Mouse (Mus musculus) cerebellum, postnatal 10 days (tissue): ENCODE measurements around the gene Ascl3.

ENCODE experiments used
- DNase-seq, 2 experiments: peaks; one replicate each; pipeline ENCODE4 v3.0.0; 2021; ENCODE audit warnings: mixed read lengths in 2 of 2

Gene Ascl3

DNA sequence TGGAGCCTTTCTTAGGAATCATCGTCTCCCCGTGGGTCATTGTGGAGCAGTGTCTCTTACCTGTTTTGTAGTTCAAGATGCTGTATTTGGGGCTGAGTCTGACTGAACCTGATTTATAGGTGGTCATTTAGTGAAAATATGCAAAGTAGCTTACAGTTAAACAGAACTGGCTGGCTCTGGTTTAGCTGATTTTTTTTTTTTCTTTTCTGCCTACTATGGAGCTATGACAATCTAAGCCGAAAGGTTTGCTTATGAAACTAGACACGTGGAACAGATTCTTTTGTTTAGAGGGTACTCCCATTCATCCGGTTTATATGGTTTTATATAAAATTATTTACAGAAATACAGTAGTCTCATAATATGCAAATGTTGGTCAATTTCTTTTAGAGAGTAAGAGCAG, at the start of gene Ascl3:
Ascl3 (minus strand) TSS at position 101 of the 400 bp plus-strand sequence.
- no peak for DNase-seq

DNA sequence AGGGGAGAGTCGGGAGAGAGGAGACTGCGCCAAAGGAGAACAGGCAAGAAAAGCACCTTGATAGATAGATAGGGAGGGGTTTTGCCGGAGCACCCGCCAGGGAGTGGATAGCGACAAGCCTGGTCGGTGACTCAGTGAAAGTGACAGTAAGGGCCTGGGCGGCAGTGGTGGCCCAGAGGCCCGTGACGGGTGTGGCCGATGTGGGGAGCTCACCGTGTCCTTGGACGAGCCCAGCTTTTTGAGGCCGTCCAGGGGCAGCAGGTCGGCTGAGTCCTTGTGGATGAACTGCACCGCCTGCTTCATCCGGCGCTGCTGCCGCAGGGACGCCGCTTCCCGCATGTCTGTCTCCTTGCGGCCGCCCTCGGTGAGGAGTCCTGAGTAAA, 49.6 kb upstream of the Ascl3 start:
- no peak for DNase-seq

DNA sequence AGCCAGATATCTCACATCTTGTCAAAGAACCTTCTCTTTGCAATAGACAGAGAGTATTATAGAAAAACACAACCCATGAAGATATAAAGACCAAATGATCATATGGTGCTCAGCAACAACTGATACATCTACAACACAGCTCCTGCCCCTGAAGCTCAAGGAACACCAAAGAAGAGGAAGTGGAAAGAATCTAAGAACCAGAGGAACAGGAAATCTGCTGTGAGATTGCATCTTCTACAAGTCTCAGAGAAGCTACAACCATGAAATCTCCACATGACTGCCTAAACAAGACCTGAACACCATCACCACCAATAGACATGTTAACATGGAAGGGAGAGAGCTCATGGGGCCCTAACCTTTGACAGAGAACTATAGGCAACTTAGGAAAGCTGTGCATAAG, 40.7 kb upstream of the Ascl3 start:
- no peak for DNase-seq

DNA sequence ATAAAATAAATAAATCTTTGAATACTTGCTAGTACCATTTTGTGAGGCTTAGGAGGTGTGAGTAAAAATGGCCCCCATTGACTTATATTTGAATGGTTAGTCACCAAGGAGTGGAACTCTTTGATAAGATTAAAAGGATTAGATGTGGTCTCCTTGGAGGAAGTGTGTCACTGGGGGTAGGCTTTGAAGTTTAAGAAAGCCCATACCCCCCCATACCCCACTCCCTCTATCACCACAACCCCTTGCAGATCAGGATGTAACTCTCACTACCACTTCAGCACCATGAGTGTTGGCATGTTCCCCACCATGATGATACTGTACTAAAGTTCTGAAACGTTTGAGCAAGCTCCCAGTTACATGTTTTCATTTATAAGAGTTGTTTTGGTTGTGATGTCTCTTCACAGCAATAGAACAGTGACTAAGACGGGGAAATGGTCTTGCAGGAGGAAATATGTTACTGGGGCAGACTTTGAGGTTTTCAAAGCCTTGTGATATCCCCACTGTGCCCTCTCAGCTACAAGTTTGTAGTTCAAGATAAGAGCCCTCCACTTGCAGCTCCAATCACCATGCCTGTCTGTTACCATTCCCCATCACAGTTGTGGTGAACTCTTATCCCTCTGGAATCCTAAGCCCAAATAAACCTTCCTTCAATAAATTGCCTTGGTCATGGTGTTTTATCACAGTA, 37.3 kb upstream of the Ascl3 start:
- DNase-seq = no peak

DNA sequence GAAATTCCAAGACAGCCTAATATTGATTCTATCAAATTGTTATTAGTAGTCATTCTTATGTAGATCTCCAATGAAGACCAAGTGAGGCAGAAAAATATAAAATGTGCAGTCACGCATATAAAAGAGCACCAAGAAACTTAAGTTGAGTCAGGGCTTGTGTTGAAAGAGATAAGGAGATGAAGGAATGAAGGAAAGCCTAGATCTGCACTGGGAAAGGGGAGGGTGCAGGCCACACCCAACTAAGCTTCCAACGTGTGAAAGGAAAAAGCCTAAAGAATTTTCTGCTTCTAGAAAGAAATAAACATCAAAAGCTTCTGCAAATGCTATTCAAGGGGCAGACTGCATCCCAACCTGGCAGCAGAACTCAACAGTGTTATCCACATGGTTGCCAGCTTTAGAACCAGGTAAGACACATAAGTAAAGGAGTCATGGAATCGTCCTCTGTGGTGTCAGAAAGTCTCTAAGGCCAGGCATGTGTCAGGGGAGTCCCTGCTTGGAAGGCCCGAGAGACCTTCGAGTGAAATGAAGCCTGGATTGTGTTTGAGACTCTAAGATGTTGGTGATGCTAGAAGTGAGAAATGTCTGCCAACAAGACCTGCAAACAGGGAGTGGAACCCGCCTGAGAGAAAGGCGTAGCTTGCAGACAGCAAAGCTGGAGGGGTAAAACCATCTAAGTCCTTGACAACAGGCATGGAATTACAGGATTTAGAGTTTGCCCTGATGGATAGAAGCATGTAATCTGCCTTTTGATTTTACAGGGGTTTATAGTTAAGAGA, 36.2 kb upstream of the Ascl3 start:
- no peak for DNase-seq

DNA sequence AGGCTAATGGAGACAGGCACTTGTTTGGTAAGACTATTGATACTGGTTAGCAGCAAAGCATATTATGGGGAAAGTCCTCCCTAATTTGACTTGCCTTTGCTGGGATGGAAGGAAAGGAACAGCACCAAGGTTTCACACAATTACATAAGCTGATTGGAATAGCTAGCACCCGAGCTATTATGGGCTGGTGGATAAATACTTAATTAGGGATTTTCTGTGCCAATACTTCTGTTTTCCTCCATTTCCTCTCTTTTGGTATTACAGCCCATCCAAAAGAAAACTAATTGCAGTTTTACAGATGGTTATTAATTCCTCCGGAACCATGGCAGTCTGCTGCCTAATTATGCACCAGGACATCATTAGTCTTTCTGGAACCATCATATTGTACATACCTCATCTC, 32.5 kb upstream of the Ascl3 start:
- no peak for DNase-seq

DNA sequence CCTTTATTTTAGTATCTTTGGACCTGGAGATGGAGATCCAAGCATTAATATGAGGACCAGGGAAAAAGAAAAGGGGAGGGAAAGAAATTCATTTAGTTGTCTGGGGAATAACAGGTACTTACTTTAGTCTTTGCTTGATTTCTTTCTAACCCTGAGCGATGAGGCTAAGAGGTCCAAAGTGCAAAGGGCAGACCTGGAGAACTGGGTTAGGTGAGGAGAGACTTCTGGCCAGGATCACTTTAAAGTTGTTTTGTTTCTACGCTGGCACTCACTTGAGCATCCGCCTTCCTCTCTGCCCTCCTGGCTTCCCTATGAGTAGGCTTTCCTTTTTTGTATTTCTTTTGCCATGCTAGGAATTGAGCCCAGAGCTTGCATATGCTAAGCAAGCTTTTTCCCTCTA, 24.8 kb upstream of the Ascl3 start:
- DNase-seq = no peak

DNA sequence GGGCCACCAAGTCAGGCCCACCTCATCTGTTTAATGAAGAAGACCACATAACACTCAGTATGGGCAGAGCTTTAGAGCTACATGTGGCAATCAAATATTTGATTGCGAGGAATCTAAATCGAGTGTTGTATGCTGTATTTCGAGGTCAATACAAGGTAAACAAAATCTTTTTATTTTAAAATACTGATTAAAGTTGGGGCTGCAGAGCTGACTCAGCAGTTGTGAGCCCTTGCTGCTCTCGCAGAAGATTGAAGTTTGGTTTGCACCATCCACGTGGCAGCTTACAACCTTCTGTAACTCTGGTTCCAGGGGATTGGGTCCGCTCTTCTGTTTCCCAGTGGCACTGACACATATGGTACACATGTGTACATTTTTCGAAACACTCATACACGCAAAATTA, 22.5 kb upstream of the Ascl3 start:
- no peak for DNase-seq

DNA sequence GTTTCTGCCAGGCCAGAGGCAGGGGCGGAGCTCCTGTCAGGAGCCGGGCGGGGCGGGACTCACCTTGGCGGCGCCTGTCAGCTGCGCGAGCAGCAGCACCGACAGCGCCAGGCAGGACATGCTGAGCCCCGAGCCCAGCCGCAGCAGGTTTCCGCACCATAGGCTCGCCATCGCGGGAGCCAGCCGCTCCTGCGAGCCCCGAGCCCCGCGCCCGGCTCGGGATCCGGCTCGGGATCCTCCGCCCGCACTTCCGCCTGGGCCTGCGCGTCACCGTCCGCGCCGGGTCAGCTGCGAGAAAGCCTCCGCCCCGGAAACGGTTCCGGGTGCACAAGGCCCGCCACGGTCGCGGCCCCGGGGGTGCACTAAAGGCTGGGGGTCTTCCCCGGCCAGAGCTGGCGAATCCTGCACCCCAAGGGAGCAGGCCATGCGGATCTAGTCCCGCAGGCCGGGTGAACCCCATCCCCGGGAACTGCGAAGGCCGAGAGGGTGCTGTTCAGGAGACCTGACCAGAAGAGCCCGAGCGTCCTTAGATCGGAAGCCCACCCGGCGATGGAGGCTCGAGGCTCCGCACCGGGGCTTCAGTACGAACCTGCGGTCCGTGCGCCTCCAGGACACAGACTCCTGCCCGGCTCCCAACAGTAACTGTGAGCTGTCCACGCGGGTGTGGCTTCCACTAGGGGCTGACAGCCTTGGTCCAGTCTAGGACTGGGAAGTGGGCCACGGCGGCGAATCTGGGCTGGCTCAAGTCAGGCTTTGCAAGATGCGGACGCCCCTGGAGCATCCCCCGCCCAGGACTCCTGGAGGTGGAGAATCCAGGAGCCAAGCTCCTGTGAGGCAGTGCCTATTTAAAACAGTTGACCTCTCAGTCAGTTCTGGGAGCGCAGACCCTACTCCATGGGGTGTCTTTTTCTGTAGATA, 20.7 kb upstream of the Ascl3 start, which contains the start of gene Tmem9b:
Tmem9b (minus strand) TSS at position 868 of the 918 bp plus-strand sequence.
- peak; percentile 90 for DNase-seq

DNA sequence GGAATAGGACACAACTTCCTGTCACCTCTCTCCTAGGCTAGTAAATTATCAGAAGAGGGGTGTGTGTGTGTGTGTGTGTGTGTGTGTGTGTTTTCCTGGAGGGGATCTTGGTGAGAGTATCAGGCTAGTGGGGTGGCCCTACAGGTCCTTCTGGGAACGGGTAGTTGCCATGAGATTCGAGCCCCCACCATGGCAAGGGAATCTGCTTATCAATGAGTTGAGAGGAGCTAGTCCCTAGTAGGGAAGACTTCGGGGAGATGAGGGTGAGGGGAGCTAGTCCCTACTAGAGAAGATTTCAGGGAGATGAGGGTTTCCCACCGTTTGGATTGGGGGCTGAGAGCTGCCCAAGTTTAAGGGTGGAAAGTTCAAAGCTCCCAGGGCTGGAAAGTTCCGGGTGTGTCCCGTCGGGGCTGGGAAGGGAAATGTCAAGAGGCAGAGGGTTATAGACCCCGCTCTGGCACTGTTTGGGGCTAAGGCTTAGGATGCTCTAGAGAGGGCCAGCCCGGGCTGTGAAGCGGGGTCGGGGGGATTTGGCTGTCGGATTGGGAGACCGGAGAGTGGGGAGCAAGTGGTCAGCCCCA, 20.0 kb upstream of the Ascl3 start:
- no peak for DNase-seq

DNA sequence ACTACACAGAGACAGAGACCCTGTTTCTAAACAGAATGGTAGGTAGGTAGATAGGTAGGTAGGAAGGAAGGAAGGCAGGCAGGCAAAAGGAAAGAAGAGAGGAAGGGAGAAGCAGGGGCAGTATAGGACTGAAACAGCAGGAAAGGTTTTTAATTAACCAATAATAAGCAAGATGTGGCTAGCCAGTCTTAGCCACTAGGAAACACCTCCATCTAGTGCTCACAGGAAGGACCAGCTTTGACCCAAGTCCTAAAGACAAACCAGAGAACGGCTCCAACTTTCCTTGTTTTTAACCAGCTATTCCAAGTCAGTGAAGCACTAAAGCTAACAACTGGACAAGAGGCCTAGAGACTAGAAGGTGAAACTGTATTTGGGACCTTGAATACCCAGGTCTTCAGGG, 16.2 kb upstream of the Ascl3 start:
- no peak for DNase-seq

DNA sequence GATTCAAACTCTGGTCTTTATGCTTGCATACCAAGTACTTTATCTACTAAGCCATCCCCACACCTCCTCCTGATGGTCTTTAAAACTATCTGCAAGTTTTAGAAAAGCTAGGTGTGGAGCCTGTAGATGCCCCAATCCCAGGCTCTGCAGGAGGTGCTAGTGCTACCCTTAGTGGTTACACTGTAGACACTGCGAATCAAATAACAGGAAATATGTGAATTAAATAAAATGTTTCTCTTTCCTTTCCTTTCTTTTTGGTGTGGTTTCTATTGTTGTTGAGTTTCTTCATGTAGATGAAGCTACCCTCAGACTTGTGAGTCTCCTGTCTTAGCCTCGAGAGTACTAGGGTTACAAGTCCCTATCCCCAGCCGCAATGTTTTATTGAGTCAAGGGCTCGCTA, 10.2 kb upstream of the Ascl3 start:
- DNase-seq = no peak

DNA sequence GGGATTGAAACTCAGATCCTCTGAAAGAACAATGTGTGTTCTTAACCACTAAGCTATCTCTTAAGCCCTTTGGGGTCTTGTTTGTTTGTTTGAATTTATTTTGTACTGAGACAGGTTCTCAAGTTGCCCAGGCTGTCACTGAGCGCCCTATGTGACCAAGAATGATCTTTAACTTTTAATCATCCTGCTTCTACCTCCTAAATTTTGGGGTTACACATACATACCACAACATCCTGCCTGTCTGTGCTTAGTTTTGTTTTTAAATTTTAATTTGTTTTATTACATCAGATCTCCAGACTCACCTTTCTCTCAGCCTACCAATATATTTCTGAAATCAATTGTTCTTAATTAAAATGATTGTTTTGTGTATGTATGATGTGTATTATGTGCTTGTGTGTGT, 9.5 kb upstream of the Ascl3 start:
- no peak for DNase-seq

DNA sequence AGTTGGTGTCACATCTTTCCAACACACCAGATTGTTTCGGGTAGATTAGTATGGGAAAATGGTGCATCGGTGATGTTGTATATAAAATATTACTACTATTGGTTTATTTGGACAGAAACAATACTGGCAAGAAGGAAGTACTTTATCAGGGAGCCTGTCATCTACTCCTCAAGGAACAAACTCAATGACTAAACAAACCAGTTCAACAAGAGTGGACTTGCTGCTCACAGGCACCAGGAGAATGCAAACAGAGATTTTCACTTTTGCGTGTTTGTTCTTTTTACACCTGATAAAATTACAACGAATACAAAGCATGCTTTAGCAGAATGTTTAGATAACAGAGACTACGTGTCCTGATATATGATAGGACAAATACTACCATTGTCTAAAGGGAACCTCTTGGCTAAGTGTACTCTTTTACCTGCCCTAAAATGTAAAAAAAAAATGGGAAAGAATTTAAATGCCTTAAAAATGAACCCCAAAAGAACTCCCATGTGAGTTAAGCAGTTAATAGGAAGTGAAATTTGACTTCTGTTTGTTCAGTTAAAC, 8.4 kb upstream of the Ascl3 start:
- no peak for DNase-seq

DNA sequence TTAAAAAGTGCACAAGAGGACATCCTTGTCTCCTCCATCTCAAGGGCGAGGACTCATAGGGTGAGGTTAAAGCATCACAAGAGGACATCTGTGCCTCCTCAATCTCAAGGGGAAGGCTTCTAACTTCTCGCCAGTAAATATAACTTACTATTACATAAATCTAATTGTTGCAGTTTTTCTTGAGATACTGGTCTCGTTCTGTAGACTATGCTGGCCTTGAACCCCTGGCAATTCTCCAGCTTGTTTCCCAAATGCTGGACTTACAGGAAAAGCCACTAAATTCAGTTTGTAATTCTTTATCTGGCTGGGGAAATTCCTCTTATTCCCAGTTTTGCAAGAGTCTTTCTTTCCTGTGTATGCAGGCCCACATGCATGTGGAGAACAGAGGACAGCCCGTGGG, 3.3 kb upstream of the Ascl3 start:
- DNase-seq = no peak

DNA sequence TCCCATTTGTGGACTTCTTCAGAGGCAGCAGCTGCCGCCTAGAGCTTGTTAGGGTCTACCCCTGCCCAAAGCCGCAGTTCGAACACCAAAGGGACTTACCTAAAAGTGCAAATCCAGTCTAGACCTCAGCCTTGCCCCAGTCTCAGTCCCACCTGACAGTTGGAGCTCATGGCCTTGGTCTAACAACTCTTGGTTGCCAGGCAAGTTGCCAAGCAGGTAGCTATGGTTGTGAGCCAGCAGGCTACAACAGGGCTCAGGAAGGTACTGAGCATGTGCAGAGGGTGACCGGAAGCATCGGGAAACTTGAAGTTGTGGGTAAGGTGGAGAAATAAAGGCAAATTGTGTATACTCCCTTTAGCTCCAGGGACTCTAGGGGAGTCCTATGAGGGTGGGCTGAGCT, 7.8 kb downstream of the Ascl3 start, which contains the start of gene BC051019:
BC051019 (minus strand) TSS at position 154 of the 400 bp plus-strand sequence.
- no peak for DNase-seq

DNA sequence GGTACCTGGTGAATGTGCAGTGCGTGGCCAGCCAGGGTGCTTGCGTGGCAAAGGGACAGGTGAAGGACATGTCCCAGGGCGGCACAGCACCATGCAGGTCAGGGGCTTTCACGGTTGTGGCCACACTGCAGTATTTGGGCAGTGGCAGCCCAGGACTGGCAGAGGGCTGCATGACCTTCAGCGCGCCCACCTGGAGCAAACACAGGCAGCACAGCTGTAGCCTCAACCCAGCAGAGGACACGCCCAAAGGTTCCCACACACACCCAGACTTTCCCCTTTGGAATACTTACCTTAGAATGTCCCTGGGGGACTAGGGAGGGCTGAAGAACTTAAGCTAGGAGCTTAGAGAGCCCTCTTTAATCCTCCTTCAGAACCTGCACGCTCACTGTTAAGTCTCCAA, 8.4 kb downstream of the Ascl3 start:
- no peak for DNase-seq

DNA sequence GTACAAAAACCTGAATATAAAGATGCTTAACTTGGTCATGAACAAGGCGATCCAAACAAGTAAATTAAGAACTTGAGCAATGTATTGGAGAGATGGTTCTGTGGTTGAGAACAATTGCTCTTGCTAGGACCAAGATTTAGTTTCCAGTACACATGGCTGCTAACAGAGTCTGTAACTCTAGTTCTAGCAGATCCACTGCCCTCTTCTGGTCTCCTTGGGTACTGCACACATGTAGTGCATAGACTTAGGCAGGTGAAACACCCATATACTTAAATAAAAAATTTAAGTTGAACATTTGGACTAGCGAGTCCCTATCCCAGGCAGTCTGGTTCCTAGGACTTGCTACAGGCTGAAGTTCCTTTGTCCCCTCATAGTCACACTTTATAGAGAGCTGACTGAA, 8.9 kb downstream of the Ascl3 start:
- peak; percentile 20 to 38 for DNase-seq

DNA sequence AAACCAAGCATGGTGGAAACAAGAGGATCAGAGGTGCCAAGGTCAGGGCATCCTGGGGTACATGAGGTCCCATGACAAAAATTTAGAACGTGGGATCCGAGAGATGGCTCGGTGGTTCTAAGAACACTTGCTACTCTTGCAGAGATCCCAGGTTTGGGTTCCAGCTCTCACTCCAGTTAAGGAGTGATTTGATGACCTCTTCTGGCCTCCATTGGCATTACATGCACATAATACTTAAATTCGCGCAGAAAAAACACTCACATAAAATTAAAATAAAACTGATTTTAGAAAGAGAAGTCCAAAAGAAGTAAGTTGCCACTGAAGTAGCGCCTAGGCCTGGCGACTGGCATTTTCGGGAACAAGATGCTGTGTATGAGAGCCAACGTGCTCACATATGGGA, 12.2 kb downstream of the Ascl3 start:
- DNase-seq = peak; percentile 58 to 71

DNA sequence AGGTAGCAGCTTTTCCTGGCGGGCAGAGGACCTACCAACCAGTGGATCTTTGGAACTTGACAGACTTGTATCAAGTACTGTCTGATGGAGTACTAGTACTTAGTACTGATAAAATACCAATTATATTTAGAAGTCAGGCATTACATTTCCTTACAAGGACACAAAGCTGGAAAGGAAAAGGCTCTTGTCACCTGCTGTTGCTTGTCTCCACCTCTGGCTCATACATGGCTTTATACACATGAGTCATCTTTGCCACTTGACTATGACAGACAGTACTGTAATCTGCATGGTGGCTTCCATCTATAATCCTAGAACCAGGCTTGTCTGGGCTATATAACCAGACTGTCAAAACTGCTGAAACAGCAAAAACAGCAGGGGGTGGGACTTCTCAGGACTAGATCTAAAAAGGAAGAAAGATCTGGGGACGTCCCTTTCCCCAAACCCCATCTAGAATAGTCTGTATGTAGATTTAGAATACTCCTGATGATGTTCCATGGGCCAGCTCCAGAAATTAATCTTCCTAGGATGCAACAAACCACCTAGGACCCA, 18.0 kb downstream of the Ascl3 start:
- DNase-seq = no peak

DNA sequence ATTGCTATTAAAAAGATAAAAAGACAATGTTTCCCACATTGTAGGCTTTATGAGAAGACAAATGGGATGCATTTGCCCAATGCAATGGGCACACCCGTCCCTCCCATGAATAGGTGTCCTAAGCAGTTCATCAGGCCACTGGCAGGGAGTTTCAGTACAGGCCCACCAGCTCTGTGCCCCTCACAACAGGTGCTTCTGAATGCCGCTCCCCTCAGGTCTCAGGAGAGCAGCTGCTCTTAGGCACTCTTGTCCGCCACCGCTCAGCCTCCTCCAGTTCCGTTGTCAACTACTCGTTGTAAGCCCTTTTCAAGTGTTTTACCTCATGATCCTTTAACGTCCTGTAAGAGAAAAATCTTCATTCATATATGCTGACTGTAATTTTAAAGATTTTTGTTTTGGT, 19.3 kb downstream of the Ascl3 start:
- no peak for DNase-seq

DNA sequence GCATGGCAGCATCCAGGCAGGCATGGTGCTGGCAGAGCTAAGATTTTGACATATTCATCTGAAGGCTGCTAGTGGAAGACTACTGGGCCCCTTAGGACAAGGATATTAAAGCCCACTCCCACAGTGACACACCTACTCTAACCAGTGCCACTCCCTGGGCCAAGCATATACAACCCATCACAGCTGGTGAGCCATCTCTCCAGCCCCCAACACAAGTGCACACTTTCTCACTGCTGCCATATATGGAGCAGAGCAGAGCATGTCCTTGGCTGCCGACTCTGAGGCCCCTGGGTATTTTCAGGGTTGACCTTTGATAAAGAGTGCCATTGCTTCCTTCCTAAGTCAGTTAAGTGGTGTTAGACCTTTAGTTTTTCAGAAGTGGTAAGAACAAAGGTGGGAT, 21.5 kb downstream of the Ascl3 start:
- no peak for DNase-seq
